Mouse (Mus musculus): ENCODE data around the gene Zfp708. TPM values are rescaled to one million over a fixed set of nuclear protein-coding genes. Genes with fewer than 3 reads are reported as not detected.

The Zfp708 gene
- 0.29 to 1.4 TPM (median 1.1 TPM) in 3 of 4 replicates, not detected in the other for total RNA-seq (2023)

DNA sequence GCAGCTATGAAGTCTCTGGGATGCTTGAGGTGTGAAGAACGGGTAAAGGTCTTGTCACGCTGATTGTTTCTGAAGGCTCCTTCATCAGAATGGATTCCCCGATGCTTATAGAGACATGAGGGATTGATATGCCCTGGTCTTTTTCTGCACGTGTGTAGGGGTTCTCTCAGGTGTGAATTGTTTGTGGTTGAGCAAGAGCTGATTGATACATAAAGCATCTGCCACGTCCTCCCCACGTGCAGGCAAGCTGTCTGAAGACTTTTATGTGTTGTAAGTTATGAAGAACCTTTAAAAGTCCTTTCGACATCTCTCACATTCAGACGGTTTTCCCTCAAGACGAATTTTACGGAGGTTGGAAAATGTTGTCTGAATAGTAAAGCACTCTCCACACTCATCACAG lies at the start of gene Zfp708:
Gene Zfp708 (minus strand): TSS at position 101 of the 400 bp plus-strand sequence.

DNA sequence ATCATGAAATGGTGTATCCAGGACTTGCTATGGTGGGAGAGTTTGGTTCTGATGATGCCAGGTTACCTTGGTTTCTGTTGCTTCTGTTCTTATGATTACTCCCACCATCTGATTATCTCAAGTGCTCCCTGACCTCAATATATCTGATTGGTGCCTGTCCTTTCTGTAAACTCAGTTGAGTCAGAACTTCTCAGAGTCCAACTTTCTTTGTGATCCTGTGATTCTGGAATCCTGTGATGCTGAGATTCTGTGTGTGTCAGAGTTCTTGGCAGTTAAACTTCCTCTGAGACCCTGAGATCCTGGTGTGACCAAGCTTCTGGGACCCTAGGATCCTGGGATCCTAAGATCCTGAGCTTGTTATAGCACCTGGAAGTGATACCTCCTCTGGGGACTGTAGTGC lies 23.6 kb upstream of the Zfp708 start, which contains the start of gene Zfp759:
Gene Zfp759 (plus strand): TSS at position 301 of the 400 bp plus-strand sequence.

DNA sequence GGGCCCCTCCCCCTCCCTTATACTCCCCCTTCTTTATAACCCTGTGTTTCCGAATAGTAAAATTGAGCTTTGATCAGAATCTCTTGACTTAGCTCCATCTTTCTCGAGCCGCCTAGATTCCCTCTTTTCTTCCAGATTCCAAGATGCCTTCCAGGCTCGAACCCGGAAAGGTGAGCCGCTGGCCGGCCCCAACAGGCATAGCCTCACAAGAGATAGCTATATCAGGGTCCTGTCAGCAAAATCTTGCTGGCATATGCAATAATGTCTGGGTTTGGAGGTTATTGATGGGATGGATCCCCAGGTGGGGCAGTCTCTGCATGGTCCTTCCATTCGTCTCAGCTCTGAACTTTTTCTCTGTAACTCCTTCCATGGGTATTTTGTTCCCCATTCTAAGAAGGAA lies 18.4 kb upstream of the Zfp708 start, which contains the start of gene Rslcan18:
Gene Rslcan18 (minus strand): TSS at position 101 of the 400 bp plus-strand sequence.

GRCm38 (mm10) chr13:67108194-67108820 lies 10.5 kb upstream of the Zfp708 start, which contains the start of gene Gm28557:
Gm28557 (minus strand) TSS chr13:67108604.

GRCm38 (mm10) chr13:67060786-67061358 lies 36.9 kb downstream of the Zfp708 start, which contains the start of gene Zfp712:
Zfp712 (minus strand) TSS chr13:67061170.

Other genes starting within 250 kb of the Zfp708 start
- 1.4 to 2.7 TPM (median 2.5 TPM) in 4 replicates for gene Gm10767, start 193.1 kb downstream of the Zfp708 start, total RNA-seq (2023)
- 4.1 to 6.2 TPM (median 4.8 TPM) in 4 replicates for gene Zfp712, start 36.8 kb downstream of the Zfp708 start, total RNA-seq (2023)
- 2.1 to 3.7 TPM (median 3.0 TPM) in 4 replicates for gene Gm28557, start 10.6 kb upstream of the Zfp708 start, total RNA-seq (2023)
- gene Rslcan18, start 18.3 kb upstream of the Zfp708 start, total RNA-seq (2023) = 0.63 to 1.1 TPM (median 0.67 TPM) in 3 of 4 replicates, not detected in the other
- gene Zfp759, start 23.7 kb upstream of the Zfp708 start, total RNA-seq (2023) = 4.4 to 5.4 TPM (median 5.0 TPM) in 4 replicates
- gene Rsl1, start 75.2 kb upstream of the Zfp708 start, total RNA-seq (2023) = 9.7 to 13.0 TPM (median 11.4 TPM) in 4 replicates
- gene Zfp455, start 96.5 kb upstream of the Zfp708 start, total RNA-seq (2023) = 1.5 to 2.9 TPM (median 2.1 TPM) in 4 replicates
- 2.3 to 4.3 TPM (median 3.1 TPM) in 4 replicates for gene Zfp458, start 180.5 kb upstream of the Zfp708 start, total RNA-seq (2023)
- gene Zfp457, start 208.5 kb upstream of the Zfp708 start, total RNA-seq (2023) = 1.8 to 2.7 TPM (median 2.5 TPM) in 4 replicates
- 13.3 to 16.5 TPM (median 15.3 TPM) in 4 replicates for gene Zfp595, start 234.6 kb upstream of the Zfp708 start, total RNA-seq (2023)

All from B cell, adult 62 days (primary cell).